Mouse (Mus musculus) liver, postnatal 0 days (tissue): ENCODE results near the gene Vash2.

Experiments
- CTCF ChIP-seq: sonication (generic); IDR thresholded peaks from 2 replicates; pipeline ENCODE4 v1.5.1; 2016; ENCODE audit warnings: antibody characterized with exemption, low read depth
- EP300 ChIP-seq: IDR thresholded peaks from 2 replicates; pipeline ENCODE4 v1.6.1; 2016; ENCODE audit warnings: antibody characterized with exemption, low read depth, mild to moderate bottlenecking

DNA sequence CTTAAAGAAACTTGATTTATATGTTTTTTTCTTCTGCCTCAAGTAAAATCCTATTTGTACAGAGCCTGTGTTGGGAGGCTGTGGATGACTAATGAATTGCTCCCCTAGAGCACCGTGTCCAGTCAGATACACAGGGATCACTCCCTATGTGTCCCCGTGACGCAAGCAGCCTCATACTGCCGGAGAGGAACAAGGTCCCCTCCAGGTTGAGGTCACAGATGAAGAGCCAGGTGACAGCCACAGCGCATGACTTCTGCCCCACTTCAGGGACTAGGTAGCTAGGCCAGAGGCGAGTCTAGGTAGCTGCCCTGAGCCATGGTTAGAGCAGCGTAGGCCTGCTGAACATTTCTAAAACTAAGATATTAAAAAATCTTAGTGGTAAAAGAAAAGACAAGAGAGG lies 11.1 kb downstream of the Vash2 start:
- no peak for TF ChIP-seq CTCF
- no peak for TF ChIP-seq EP300
